Mouse (Mus musculus): ENCODE data around the gene Mpped2.

DNA sequence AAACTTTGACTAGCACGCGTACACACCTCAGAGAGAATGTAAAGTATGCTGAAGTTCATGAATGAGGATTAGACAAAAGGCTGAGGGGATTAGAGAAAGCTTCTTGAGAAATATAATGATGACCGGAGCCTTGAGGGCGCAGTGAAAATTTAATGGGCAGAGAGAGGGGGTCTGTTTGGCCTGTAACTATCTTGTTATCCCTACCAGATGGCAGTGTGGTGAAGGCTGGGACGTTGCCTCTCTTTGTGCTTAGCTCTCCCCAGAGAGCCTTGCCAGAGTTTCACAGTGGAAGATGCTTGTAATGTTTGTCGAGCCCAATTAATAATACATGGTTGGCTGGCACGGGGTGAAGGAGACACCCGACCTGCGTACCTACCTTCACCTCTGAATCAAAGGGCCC, 156.3 kb downstream of the Mpped2 start:
- TF ChIP-seq CTCF (IDR thresholded peaks at IDR 0.05; ENCODE audit: insufficient read depth, low read depth, low read length): no peak
- no peak for TF ChIP-seq POLR2A (IDR thresholded peaks at IDR 0.05; ENCODE audit: insufficient read depth, low read depth, low read length)
